Mouse (Mus musculus): ENCODE results near the gene Glcci1. TPM values are rescaled to one million over a fixed set of nuclear protein-coding genes. Genes with fewer than 3 reads are reported as not detected.

Gene Glcci1
- polyA plus RNA-seq, 1 experiment from 2014 or later, result 19.4 TPM

- Histone ChIP-seq H3K27me3 (ENCODE audit: insufficient read depth, low read length) (no peaks in the 10 kb centered on the region), H3K4me2 (no peak overlapping the region), H3K27ac (ENCODE audit: low read depth) (peak overlapping the region; percentile 14; the same call in 1 of the 2 replicates), H3K9me3 (ENCODE audit: low read depth, low read length) (no peaks in the 10 kb centered on the region; the same call in 1 of the 2 replicates), H3K4me1 (ENCODE audit: insufficient read depth) (no peaks in the 10 kb centered on the region), H3K9ac (no peak overlapping the region), H3K4me3 (ENCODE audit: low read depth, low read length) (no peak overlapping the region), H3K36me3 (ENCODE audit: insufficient read depth) (no peaks in the 10 kb centered on the region)
- DNase-seq, result no peak
- ATAC-seq (ENCODE audit: insufficient read depth), result peak; percentile 25; the same call in 1 of the 2 replicates
- whole genome bisulfite sequencing, result 69% methylated on average over 5 of the region's 5 CpGs
- TF ChIP-seq CTCF (IDR thresholded peaks at IDR 0.05; ENCODE audit: low read depth), result no peak
Observed at GRCm38 (mm10) chr6:8495109-8495826, 14.1 kb upstream of the Glcci1 start.

- H3K4me3 ChIP-seq (ENCODE audit: low read depth, low read length), result no peak overlapping the region
- H3K27me3 ChIP-seq (ENCODE audit: insufficient read depth, low read length), result no peaks in the 10 kb centered on the region
- no peaks in the 10 kb centered on the region for H3K4me1 ChIP-seq (ENCODE audit: insufficient read depth)
- no peak for TF ChIP-seq CTCF (IDR thresholded peaks at IDR 0.05; ENCODE audit: low read depth)
- H3K9ac ChIP-seq, result no peak overlapping the region
- no peak overlapping the region for H3K4me2 ChIP-seq
- H3K27ac ChIP-seq (ENCODE audit: low read depth), result no peak overlapping the region
- DNase-seq (no peak), ATAC-seq (ENCODE audit: insufficient read depth) (peak; percentile 74; the same call in 1 of the 2 replicates)
- H3K9me3 ChIP-seq (ENCODE audit: low read depth, low read length), result no peaks in the 10 kb centered on the region; the same call in 1 of the 2 replicates
- no peaks in the 10 kb centered on the region for H3K36me3 ChIP-seq (ENCODE audit: insufficient read depth)
- 63% methylated on average over 4 of the region's 4 CpGs for WGBS
Observed at GRCm38 (mm10) chr6:8495827-8496222, 13.6 kb upstream of the Glcci1 start.

- Histone ChIP-seq H3K4me3 (ENCODE audit: low read depth, low read length) (no peak overlapping the region), H3K36me3 (ENCODE audit: insufficient read depth) (no peaks in the 10 kb centered on the region), H3K27ac (ENCODE audit: low read depth) (no peak overlapping the region), H3K4me1 (ENCODE audit: insufficient read depth) (no peaks in the 10 kb centered on the region), H3K9ac (no peak overlapping the region), H3K4me2 (no peak overlapping the region), H3K9me3 (ENCODE audit: low read depth, low read length) (no peaks in the 10 kb centered on the region; the same call in 1 of the 2 replicates), H3K27me3 (ENCODE audit: insufficient read depth, low read length) (no peaks in the 10 kb centered on the region)
- 51% methylated on average over 6 of the region's 6 CpGs for WGBS
- no peak for TF ChIP-seq CTCF (IDR thresholded peaks at IDR 0.05; ENCODE audit: low read depth)
- no peak for ATAC-seq (ENCODE audit: insufficient read depth)
- no peak for DNase-seq
Observed at GRCm38 (mm10) chr6:8497234-8497867, 12.0 kb upstream of the Glcci1 start.

- ATAC-seq (ENCODE audit: insufficient read depth) (peak; percentile 47; the same call in 1 of the 2 replicates), DNase-seq (peak; percentile 73)
- Histone ChIP-seq H3K36me3 (ENCODE audit: insufficient read depth) (no peaks in the 10 kb centered on the region), H3K4me3 (ENCODE audit: low read depth, low read length) (no peak overlapping the region), H3K27ac (ENCODE audit: low read depth) (no peak overlapping the region), H3K9me3 (ENCODE audit: low read depth, low read length) (no peaks in the 10 kb centered on the region; the same call in 1 of the 2 replicates), H3K4me1 (ENCODE audit: insufficient read depth) (no peaks in the 10 kb centered on the region), H3K4me2 (no peak overlapping the region), H3K9ac (no peak overlapping the region), H3K27me3 (ENCODE audit: insufficient read depth, low read length) (no peaks in the 10 kb centered on the region)
- no peak for TF ChIP-seq CTCF (IDR thresholded peaks at IDR 0.05; ENCODE audit: low read depth)
- WGBS, result 39% methylated on average over 6 of the region's 6 CpGs
Observed at GRCm38 (mm10) chr6:8497868-8498257, 11.5 kb upstream of the Glcci1 start.

- no peak overlapping the region for H3K4me2 ChIP-seq
- 89% methylated on average over 3 of the region's 3 CpGs for WGBS
- TF ChIP-seq CTCF (IDR thresholded peaks at IDR 0.05; ENCODE audit: low read depth), result no peak
- no peak overlapping the region for H3K9ac ChIP-seq
- ATAC-seq (ENCODE audit: insufficient read depth) (no peak), DNase-seq (no peak)
- no peaks in the 10 kb centered on the region for H3K36me3 ChIP-seq (ENCODE audit: insufficient read depth)
- H3K9me3 ChIP-seq (ENCODE audit: low read depth, low read length), result no peaks in the 10 kb centered on the region; the same call in 1 of the 2 replicates
- H3K27ac ChIP-seq (ENCODE audit: low read depth), result no peak overlapping the region
- H3K4me3 ChIP-seq (ENCODE audit: low read depth, low read length), result no peak overlapping the region
- no peaks in the 10 kb centered on the region for H3K4me1 ChIP-seq (ENCODE audit: insufficient read depth)
- no peaks in the 10 kb centered on the region for H3K27me3 ChIP-seq (ENCODE audit: insufficient read depth, low read length)
Observed at GRCm38 (mm10) chr6:8498961-8499360, 10.4 kb upstream of the Glcci1 start.

- no peaks in the 10 kb centered on the region for H3K4me1 ChIP-seq (ENCODE audit: insufficient read depth)
- H3K9me3 ChIP-seq (ENCODE audit: low read depth, low read length), result no peaks in the 10 kb centered on the region; the same call in 1 of the 2 replicates
- H3K27me3 ChIP-seq (ENCODE audit: insufficient read depth, low read length), result no peaks in the 10 kb centered on the region
- no peak for ATAC-seq (ENCODE audit: insufficient read depth)
- H3K36me3 ChIP-seq (ENCODE audit: insufficient read depth), result no peaks in the 10 kb centered on the region
- TF ChIP-seq CTCF (IDR thresholded peaks at IDR 0.05; ENCODE audit: low read depth), result no peak
- no peak overlapping the region for H3K4me3 ChIP-seq (ENCODE audit: low read depth, low read length)
- WGBS, result 38% methylated on average over 3 of the region's 3 CpGs
- no peak overlapping the region for H3K9ac ChIP-seq
- H3K27ac ChIP-seq (ENCODE audit: low read depth), result no peak overlapping the region
- no peak overlapping the region for H3K4me2 ChIP-seq
- DNase-seq, result no peak
Observed at GRCm38 (mm10) chr6:8503953-8504352, 5.4 kb upstream of the Glcci1 start.

GRCm38 (mm10) chr6:8504521-8505228, 4.7 kb upstream of the Glcci1 start:
- Histone ChIP-seq H3K4me1 (ENCODE audit: insufficient read depth) (no peaks in the 10 kb centered on the region), H3K27me3 (ENCODE audit: insufficient read depth, low read length) (no peaks in the 10 kb centered on the region), H3K4me3 (ENCODE audit: low read depth, low read length) (no peak overlapping the region), H3K36me3 (ENCODE audit: insufficient read depth) (no peaks in the 10 kb centered on the region), H3K9ac (no peak overlapping the region), H3K27ac (ENCODE audit: low read depth) (no peak overlapping the region), H3K4me2 (no peak overlapping the region), H3K9me3 (ENCODE audit: low read depth, low read length) (no peaks in the 10 kb centered on the region; the same call in 1 of the 2 replicates)
- DNase-seq, result no peak
- ATAC-seq (ENCODE audit: insufficient read depth), result no peak
- no peak for TF ChIP-seq CTCF (IDR thresholded peaks at IDR 0.05; ENCODE audit: low read depth)
- WGBS, result 88% methylated on average over 6 of the region's 6 CpGs
